Mouse (Mus musculus) spleen, adult 12 weeks (tissue): ENCODE measurements around the gene Rpgrip1.

Source experiments
- DNase-seq: peaks from one replicate; pipeline ENCODE4 v3.0.0; 2022; ENCODE audit warnings: low spot score

Rpgrip1 gene

DNA sequence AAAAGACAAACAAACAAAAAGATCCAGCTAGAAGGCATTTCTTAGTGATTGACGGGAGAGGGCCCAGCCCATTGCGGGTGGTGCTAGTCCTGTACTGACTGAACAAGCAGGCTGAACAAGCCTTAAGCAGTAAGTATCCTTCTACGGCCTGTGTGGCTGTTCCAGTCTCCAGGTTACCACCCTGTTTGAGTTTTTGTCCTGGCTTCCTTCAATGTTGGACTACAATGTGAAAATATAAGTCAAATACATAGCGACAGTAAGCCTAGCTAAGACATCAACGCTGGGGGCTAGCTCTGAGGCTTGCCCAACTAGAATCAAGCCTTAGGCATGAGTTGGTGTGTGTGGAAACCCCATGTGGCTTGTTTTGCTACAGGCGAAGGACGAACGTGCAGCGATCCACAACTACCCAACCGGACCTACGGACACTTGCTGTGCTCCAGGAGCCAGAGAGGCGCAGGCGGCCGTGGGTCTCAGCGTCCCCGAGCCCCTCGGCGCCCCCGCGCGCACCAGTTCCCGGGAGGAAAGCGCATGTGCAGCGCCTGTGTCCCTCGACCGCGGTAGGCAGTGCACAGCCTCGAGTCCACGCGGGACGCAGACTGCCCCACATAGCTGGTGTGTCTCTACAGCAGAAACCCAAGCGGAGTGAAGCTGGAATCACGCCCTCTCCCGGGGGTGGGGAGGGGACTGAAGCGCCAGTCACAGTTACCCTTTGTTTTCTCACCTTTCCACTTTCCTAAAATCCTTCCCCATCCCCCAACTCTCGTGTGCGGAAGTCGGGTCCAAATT is 8.5 kb downstream of the Rpgrip1 start:
- DNase-seq = no peak

GRCm38 (mm10) chr14:52120169-52120568 is 9.7 kb downstream of the Rpgrip1 start:
- no peak for DNase-seq

GRCm38 (mm10) chr14:52123918-52124317 is 13.4 kb downstream of the Rpgrip1 start:
- DNase-seq = peak; percentile 39

GRCm38 (mm10) chr14:52124636-52125035 is 14.1 kb downstream of the Rpgrip1 start:
- DNase-seq = no peak

GRCm38 (mm10) chr14:52133584-52133983 is 23.1 kb downstream of the Rpgrip1 start:
- DNase-seq = no peak

DNA sequence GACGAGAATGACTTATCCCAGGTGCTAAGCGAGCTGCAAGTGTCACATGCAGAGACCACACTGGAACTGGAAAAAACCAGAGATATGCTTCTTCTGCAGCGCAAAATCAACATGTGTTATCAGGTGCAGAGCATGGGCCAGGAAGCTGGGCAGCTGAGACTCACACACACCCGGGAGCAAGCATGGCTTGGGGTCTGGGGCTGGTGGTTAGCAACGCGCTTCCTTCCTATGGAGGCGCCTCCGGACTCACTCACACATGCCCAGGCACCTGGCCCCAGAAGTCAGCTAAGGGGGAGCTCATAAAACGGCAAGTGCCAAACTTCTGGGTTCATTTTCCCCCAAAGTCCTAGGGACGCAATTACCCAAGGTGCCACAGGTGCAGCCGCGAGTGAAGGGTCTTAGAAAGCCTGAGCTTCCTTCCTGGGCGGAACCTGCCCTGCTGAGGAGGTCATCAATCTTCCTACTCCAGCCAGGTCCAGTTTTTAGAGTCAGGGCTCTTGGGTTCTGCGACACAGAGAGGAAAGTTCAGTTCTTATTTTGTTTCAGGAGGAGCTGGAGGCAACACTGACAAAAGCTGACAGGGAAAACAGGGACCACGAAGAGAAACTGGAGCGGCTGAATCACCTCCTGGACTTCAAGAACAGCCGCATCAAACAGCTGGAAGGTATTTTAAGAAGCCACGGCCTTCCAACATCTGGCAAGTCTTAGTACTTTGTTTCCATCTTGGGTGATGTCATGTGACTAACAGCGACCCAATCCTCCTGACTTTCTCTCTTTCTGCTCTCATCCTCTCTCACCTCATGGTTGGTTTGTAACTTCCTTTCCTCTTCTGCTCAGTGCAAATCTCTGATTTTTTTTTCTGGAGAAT is 30.3 kb downstream of the Rpgrip1 start:
- no peak for DNase-seq

DNA sequence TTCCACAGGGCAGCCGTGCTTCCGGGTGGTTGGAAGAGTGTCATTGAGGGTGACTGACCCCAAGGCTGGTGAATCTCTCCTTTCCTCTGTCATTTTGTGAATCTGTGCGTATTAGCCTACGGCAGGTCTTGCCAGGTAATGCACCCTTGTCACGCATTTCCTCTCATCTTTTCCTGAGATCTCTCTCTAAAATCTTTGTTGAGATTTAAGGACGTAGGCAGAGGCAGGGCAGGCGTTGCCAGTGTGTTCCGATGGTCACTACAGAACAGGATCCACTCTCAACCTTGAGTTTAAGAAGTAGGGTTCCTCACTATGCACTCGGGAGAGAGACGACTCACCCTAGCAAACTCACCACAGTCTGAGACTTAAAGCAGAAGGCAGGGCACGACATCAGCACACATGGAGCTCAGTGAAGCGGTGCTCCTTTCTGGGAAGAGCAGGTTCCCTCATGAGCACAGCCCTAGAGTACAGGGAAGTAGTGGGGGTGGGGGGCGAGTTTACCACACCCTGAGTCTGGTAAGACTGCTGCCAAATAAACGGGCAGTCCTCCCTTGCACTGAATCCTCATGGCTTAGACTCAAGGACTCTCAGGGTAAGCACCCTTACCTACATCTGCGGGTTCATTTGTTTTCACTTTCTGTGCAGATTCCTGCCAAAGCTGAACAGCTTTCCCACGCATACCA is 31.1 kb downstream of the Rpgrip1 start:
- DNase-seq = no peak

DNA sequence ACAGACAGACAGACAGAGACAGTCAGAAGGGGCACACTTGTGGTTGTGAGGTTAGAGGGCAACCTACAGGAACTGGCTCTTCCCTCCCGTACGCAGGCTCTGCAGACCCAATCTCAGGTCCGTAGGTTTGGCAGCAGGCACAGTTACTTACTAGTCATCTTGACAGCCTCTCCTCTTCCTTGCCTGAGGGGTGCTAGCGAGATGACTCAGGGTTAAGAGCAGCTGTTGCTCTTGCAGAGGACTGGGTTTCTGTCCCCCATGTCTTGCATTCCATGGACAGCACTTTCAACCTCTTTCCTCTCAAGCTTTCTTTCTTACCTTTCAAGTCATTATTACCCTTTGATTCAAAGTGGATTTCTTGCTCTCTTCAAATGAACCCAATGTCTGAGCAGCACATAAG is 33.7 kb downstream of the Rpgrip1 start:
- DNase-seq = no peak

- DNase-seq = no peak
These were observed 36.0 kb downstream of the Rpgrip1 start for GRCm38 (mm10) chr14:52146540-52146939.

GRCm38 (mm10) chr14:52149888-52150287 is 39.4 kb downstream of the Rpgrip1 start:
- no peak for DNase-seq

DNA sequence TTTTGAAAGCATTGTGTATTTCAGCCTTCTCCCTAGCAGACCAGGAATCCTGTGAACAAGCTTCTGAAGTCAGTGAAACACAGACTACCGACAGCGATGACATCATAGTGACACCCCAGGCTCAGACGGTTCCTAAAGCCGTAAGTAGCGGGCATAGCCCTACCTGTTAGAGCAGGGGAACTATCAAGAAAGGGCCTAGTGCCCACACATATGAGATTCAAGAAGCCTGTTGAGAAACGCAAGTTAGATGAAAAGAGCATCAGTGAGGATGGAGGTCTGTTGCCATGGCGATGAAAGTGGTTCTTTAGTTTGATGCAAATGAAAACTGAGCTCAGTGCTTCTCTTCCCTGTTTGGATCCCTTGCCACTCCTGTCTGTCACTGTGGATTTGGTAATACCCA is 41.7 kb downstream of the Rpgrip1 start:
- no peak for DNase-seq

DNA sequence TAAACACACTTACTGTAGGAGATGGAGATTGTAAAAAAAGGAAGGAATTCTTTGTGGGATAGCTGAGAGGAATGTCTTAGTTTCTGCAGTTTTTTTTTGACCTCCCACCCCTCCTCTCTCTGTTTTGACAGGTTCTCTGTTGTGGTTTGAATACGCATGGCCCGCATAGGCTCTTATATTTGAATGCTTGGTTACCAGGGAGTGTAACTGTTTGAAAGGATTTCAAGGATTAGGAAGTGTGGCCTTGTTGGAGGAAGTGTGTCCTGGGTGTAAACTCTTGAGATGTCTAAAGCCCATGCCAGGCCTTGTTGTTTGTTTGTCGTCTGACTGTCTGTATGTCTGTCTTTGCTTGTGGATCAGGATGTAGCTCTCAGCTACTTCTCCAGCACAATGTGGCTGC is 42.1 kb downstream of the Rpgrip1 start:
- DNase-seq = no peak

DNA sequence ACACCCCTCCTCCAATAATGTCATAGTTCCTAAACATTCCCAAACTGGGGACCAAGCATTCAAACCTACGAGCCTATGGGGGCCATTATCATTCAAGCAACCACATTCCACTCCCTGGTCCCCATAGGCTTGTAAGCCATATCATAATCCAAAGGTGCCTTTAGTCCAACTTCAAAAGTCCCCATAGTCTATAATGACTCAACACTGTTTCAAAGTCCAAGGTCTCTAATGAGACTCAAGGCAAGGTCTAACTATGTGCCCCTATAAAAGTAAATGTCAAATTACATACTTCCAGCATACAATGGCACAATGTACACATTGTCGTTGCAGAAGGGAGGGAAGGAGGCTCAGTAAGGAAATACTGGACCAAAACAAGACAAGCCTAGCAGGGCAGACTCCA is 44.5 kb downstream of the Rpgrip1 start:
- no peak for DNase-seq

DNA sequence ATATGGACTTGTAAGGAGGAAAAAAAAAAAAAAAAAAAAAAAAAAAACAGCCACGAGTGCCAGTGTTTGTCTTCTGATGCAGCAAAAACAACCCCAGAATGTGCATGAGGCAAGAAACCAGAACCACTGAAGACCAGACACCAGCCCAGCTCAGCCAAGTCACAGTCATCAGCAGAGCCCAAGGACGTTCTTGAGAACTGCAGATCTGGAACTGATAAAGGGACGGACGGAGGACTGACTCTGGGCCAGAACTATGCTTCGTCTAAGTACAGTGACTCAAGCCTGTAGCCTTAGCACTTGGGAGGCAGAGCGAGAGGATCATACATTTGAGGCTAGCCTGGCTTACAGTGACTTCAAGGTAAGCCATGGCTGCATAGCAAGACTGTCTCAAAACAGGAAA is 50.4 kb downstream of the Rpgrip1 start:
- DNase-seq = no peak

DNA sequence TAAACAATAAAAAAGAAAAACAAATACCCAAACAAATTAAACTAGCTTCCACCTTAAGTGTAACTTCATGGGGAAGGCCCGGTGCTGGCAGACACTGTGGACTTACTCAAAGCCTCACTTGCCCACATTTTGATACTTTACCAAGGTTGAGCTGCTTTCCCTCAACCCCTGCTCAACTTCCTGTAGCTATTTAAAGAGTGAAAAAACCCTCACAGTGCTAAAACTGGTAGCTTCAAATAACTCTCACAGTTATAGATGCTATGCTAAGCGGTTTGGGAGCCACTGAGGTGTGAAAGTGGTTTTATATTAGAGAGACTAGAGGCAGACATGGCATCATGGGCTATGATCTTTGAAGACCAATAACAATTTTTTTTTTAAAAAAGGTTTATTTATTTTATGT is 56.1 kb downstream of the Rpgrip1 start:
- no peak for DNase-seq

DNA sequence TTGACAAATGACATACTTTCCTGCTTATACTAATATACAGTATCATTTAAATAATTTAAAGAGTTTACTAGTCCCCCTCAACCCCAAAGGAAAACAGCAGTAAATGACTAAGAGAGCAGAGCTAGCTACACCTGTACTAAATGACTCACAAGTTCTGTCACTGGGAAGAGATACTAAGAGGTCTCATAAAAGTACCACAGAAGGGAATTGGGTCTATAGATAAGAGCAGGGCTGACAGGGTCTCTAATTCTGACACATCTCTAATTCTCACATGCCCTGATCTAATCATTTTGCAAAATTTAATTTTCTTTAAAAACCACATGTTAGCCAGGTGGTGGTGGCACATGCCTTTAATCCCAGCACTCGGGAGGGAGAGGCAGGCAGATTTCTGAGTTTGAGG is 78.3 kb downstream of the Rpgrip1 start:
- no peak for DNase-seq

- DNase-seq = no peak
These were observed 79.0 kb downstream of the Rpgrip1 start for GRCm38 (mm10) chr14:52189519-52189918.

- peak; percentile 45 for DNase-seq
These were observed 80.3 kb downstream of the Rpgrip1 start for GRCm38 (mm10) chr14:52190740-52191359.

- DNase-seq = peak; percentile 67
These were observed 85.2 kb downstream of the Rpgrip1 start for GRCm38 (mm10) chr14:52195691-52196090.

DNA sequence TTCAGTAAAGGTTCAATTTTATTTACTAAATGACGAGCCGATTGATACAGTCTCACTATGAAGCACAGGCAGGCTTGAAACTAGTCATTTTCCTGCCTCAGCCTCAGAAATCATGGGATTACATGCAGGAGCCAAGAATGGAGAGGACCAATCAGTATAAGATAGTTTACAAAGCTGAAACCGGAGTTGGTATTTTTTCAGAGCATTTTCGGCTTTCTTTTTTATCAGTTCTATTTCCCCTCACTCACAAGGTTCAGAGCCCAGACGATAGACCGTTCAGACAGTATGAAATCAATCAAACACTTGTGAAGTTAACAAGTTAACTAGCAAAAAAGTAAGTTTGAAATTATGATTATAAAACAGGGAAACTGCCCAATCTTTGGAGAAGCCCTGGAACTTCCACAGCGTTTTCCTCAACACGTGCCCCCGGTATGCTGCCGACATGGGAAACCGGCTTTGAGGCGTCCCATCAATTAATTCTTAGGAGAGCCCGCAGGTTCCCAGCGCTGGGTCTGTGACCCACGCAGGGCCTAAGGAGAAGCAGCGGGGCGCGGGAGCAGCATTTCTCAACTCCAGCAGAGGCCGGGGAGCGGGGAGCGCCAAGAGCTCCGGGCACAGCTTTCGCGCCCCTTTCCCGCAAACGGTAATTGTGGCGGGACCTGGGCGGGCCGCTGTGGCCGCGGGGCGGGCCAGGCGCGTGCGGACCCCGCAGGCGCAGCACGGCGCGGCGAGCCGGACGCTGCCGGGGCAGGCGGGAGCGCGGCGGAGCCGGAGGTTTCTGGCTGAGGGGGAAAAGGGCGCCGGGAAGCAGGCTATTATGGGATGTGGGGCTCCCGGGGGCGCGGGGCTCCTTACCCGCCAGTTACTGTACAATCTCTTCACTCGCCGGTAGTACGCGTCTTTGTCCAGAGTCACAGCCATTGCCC is 86.0 kb downstream of the Rpgrip1 start:
- DNase-seq = no peak
